Mouse (Mus musculus): Measurements from ENCODE around the gene Irf2bpl. TPM values are rescaled to one million over a fixed set of nuclear protein-coding genes. Genes with fewer than 3 reads are reported as not detected.
A peak's percentile ranks its signal among the peaks of the same experiment; 100 is the strongest.

The Irf2bpl gene
- polyA plus RNA-seq, 1 experiment from 2014 or later, result 36.1 TPM

DNA sequence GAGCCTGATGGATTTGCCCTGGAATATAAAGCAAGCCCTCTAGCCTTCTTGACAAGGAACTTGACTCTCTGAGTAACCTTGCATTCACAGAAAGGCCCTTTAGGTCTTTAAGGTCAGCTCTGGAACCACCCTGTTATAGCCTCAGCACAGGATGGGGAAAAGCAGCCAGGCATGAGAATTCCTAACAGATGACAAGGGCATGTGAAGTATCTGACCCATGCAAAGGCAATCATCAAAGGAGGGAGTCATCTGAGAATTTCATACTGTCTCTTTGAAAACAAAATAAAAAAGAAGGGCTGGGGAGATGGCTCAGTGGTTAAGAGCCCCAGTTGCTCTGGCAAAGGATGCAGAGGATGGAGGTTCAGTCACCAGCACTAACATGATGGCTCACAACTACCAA lies 33.3 kb downstream of the Irf2bpl start:
- no peaks in the 10 kb centered on the region for H3K36me3 ChIP-seq (ENCODE audit: control insufficient read depth, insufficient read depth, low read length)
- no peak overlapping the region for H3K27ac ChIP-seq (replicated peaks in 1 of 2; ENCODE audit: control insufficient read depth in 1 of 2, insufficient read depth in 1 of 2, low read depth in 2 of 2, low read length in 2 of 2)
- no peaks in the 10 kb centered on the region for H3K9me3 ChIP-seq (ENCODE audit: control insufficient read depth, low read length)
- H3K4me2 ChIP-seq (ENCODE audit: low read length), result no peak overlapping the region
- no peak overlapping the region for H3K9ac ChIP-seq (ENCODE audit: low read length)
- peaks cover 10 to 14% of the 10 kb centered on the region in 2 experiments for H3K4me1 ChIP-seq (ENCODE audit: control insufficient read depth in 2 of 2, insufficient read depth in 2 of 2, low read length in 2 of 2)
- no peaks in the 10 kb centered on the region for H3K27me3 ChIP-seq (ENCODE audit: control insufficient read depth, insufficient read depth, low read length)
- ATAC-seq (ENCODE audit: insufficient number of reproducible peaks, insufficient read depth, low FRiP score, low read depth), result no peak
- H3K4me3 ChIP-seq (ENCODE audit: control insufficient read depth in 1 of 2, insufficient read depth in 1 of 2, low read depth in 1 of 2, low read length in 2 of 2), result no peak overlapping the region

DNA sequence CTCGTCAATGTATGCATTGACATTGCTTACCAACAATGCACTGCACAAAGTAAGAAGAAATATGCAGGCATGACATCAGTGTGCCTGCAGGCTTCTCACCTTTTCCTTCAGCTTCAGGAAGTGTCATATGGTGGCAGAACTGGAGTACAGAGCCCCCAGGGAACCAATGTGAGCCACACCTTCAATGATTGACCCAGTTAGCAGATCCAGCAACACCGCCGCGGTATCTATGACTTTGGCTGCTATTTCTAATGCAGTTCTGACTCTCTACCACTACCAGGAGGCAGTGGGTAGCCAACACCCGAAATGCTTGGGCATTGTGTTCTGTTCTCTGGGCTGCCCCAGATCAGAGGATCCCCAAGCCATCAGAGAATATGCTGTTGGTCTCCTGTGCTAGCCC lies 33.9 kb downstream of the Irf2bpl start:
- Histone ChIP-seq H3K4me1 (ENCODE audit: control insufficient read depth in 2 of 2, insufficient read depth in 2 of 2, low read length in 2 of 2) (peaks cover 4 to 11% of the 10 kb centered on the region in 2 experiments), H3K4me2 (ENCODE audit: low read length) (no peak overlapping the region), H3K4me3 (ENCODE audit: control insufficient read depth in 1 of 2, insufficient read depth in 1 of 2, low read depth in 1 of 2, low read length in 2 of 2) (no peak overlapping the region), H3K36me3 (ENCODE audit: control insufficient read depth, insufficient read depth, low read length) (no peaks in the 10 kb centered on the region), H3K27ac (replicated peaks in 1 of 2; ENCODE audit: control insufficient read depth in 1 of 2, insufficient read depth in 1 of 2, low read depth in 2 of 2, low read length in 2 of 2) (no peak overlapping the region), H3K9me3 (ENCODE audit: control insufficient read depth, low read length) (no peaks in the 10 kb centered on the region), H3K9ac (ENCODE audit: low read length) (no peak overlapping the region), H3K27me3 (ENCODE audit: control insufficient read depth, insufficient read depth, low read length) (no peaks in the 10 kb centered on the region)
- 83% methylated on average over 5 of the region's 5 CpGs for whole genome bisulfite sequencing
- no peak for ATAC-seq (ENCODE audit: insufficient number of reproducible peaks, insufficient read depth, low FRiP score, low read depth)

DNA sequence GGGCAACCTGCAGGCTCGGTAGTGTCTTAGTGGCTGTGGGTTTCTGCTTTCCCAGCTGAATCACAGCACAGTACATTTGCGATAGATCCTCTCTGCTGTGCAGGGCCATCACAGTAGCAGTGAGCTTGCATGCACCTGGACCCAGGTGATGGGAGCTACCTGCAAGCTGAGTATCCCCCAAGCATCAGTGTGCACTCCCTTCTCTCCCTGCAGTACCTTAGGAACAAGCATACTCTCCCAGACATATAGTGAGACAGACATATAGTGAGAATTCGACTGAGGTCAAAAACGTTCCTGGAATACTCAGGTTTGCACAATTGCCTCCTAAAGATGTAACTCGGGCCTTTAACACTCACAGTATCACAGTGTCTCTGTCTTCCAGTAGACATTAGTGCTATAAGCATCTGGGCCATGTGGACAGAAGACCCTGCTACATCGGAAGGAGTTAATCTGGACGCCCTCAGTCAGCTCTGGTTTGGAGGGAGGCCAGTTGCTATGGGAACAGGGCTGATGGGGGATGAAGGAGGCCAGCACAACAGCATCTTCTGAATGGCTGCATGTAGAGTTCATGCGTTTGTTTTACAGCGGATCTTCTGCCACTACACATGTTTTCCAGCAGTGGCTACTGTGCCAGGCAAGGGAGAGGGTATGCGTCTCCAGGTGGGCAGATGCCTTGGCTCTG lies 34.5 kb downstream of the Irf2bpl start:
- H3K4me2 ChIP-seq (ENCODE audit: low read length), result no peak overlapping the region
- H3K27me3 ChIP-seq (ENCODE audit: control insufficient read depth, insufficient read depth, low read length), result no peaks in the 10 kb centered on the region
- H3K9ac ChIP-seq (ENCODE audit: low read length), result no peak overlapping the region
- peaks cover 2 to 5% of the 10 kb centered on the region in 2 experiments; a peak in 3 of 4 replicates for H3K4me1 ChIP-seq (ENCODE audit: control insufficient read depth in 2 of 2, insufficient read depth in 2 of 2, low read length in 2 of 2)
- no peak overlapping the region for H3K4me3 ChIP-seq (ENCODE audit: control insufficient read depth in 1 of 2, insufficient read depth in 1 of 2, low read depth in 1 of 2, low read length in 2 of 2)
- H3K36me3 ChIP-seq (ENCODE audit: control insufficient read depth, insufficient read depth, low read length), result no peaks in the 10 kb centered on the region
- no peak overlapping the region for H3K27ac ChIP-seq (replicated peaks in 1 of 2; ENCODE audit: control insufficient read depth in 1 of 2, insufficient read depth in 1 of 2, low read depth in 2 of 2, low read length in 2 of 2)
- no peak for ATAC-seq (ENCODE audit: insufficient number of reproducible peaks, insufficient read depth, low FRiP score, low read depth)
- 67% methylated on average over 10 of the region's 10 CpGs for WGBS
- H3K9me3 ChIP-seq (ENCODE audit: control insufficient read depth, low read length), result no peaks in the 10 kb centered on the region

DNA sequence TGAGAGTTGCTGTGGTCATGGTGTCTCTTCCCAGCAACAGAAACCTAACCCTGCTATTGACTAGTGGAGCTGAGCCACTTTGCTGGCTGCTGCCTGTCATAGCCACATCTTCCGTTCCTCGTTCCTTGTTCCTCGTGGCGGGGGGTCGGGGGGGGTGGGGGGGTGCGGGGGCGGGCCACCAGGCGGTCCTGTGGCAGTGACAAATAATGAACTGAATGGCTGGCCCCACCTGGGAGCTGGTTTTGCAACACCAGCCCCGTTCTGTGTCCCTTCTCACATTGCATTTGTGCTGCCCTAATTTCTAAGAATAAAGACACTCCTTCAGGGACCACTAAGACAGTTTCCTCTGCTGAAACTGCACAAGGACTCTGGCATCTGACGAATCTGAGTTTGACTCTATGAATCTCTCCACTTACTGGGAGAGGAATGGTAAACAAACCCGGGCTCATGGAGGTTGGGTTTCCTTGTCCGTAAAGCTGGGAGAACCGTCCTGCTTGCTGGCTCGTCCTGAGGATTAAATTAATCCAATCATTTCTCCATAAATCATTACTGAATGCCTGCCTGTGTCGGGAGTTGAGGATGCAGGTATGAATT lies 41.6 kb downstream of the Irf2bpl start:
- Histone ChIP-seq H3K4me3 (ENCODE audit: control insufficient read depth in 1 of 2, insufficient read depth in 1 of 2, low read depth in 1 of 2, low read length in 2 of 2) (no peak overlapping the region), H3K27ac (replicated peaks in 1 of 2; ENCODE audit: control insufficient read depth in 1 of 2, insufficient read depth in 1 of 2, low read depth in 2 of 2, low read length in 2 of 2) (no peak overlapping the region), H3K4me1 (ENCODE audit: control insufficient read depth in 2 of 2, insufficient read depth in 2 of 2, low read length in 2 of 2) (peaks cover 9 to 12% of the 10 kb centered on the region in 2 experiments), H3K4me2 (ENCODE audit: low read length) (no peak overlapping the region), H3K9ac (ENCODE audit: low read length) (no peak overlapping the region), H3K9me3 (ENCODE audit: control insufficient read depth, low read length) (no peaks in the 10 kb centered on the region), H3K36me3 (ENCODE audit: control insufficient read depth, insufficient read depth, low read length) (no peaks in the 10 kb centered on the region), H3K27me3 (ENCODE audit: control insufficient read depth, insufficient read depth, low read length) (no peaks in the 10 kb centered on the region)
- WGBS, result 49% methylated on average over 15 of the region's 15 CpGs
- no peak for ATAC-seq (ENCODE audit: insufficient number of reproducible peaks, insufficient read depth, low FRiP score, low read depth)

DNA sequence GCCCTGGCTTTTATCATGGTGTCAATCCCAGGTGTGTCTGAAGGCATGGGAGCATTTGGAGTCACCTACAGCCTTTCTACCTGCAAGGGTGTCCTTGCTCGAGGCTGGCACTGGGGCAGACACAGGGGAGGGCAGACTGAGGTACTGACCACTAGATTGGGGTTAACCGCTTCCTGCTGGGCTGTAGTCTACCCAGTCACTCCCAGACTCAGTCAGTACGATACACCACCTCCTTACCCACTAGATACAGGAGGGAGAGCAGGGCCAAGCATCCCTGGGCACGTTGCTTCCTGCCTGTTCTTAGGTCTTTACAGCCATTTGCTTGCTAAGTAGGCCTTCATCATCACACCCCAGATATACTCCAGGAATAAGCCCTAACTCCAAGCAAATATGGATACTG lies 44.1 kb downstream of the Irf2bpl start:
- H3K9ac ChIP-seq (ENCODE audit: low read length), result no peak overlapping the region
- no peaks in the 10 kb centered on the region for H3K36me3 ChIP-seq (ENCODE audit: control insufficient read depth, insufficient read depth, low read length)
- no peaks in the 10 kb centered on the region for H3K27me3 ChIP-seq (ENCODE audit: control insufficient read depth, insufficient read depth, low read length)
- no peak for ATAC-seq (ENCODE audit: insufficient number of reproducible peaks, insufficient read depth, low FRiP score, low read depth)
- no peak overlapping the region for H3K4me3 ChIP-seq (ENCODE audit: control insufficient read depth in 1 of 2, insufficient read depth in 1 of 2, low read depth in 1 of 2, low read length in 2 of 2)
- H3K9me3 ChIP-seq (ENCODE audit: control insufficient read depth, low read length), result no peaks in the 10 kb centered on the region
- no peak overlapping the region for H3K27ac ChIP-seq (replicated peaks in 1 of 2; ENCODE audit: control insufficient read depth in 1 of 2, insufficient read depth in 1 of 2, low read depth in 2 of 2, low read length in 2 of 2)
- H3K4me2 ChIP-seq (ENCODE audit: low read length), result no peak overlapping the region
- WGBS, result 78% methylated on average over 4 of the region's 4 CpGs
- peaks cover 17 to 27% of the 10 kb centered on the region in 2 experiments for H3K4me1 ChIP-seq (ENCODE audit: control insufficient read depth in 2 of 2, insufficient read depth in 2 of 2, low read length in 2 of 2)

DNA sequence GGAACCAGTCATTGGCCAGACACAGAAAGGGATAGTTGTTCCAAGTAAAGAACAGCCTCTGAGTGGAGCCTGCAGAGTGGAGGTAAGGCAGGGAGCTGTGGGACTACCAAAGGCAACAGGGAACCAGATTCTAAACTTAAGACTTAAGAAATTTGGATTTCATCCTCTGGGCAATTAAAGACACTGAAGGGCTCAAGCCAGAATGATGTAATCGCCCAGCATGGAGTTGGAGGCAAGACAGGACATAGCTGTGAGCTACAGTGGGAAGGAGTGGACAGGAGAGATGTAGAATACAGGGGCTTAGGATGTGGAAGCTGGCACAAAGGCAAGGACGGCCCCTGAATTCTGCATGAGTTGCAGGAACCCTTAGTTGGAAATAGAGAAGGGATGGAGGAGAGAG lies 46.4 kb downstream of the Irf2bpl start:
- ATAC-seq (ENCODE audit: insufficient number of reproducible peaks, insufficient read depth, low FRiP score, low read depth), result no peak
- 38% methylated on average over 2 of the region's 2 CpGs for WGBS
- Histone ChIP-seq H3K27ac (replicated peaks in 1 of 2; ENCODE audit: control insufficient read depth in 1 of 2, insufficient read depth in 1 of 2, low read depth in 2 of 2, low read length in 2 of 2) (peak overlapping the region in 1 of 2 experiments; percentile 66; a peak in 2 of 4 replicates), H3K4me1 (ENCODE audit: control insufficient read depth in 2 of 2, insufficient read depth in 2 of 2, low read length in 2 of 2) (peaks cover 26 to 41% of the 10 kb centered on the region in 2 experiments), H3K9me3 (ENCODE audit: control insufficient read depth, low read length) (no peaks in the 10 kb centered on the region), H3K36me3 (ENCODE audit: control insufficient read depth, insufficient read depth, low read length) (no peaks in the 10 kb centered on the region), H3K4me2 (ENCODE audit: low read length) (no peak overlapping the region), H3K9ac (ENCODE audit: low read length) (no peak overlapping the region), H3K27me3 (ENCODE audit: control insufficient read depth, insufficient read depth, low read length) (no peaks in the 10 kb centered on the region), H3K4me3 (ENCODE audit: control insufficient read depth in 1 of 2, insufficient read depth in 1 of 2, low read depth in 1 of 2, low read length in 2 of 2) (no peak overlapping the region)

DNA sequence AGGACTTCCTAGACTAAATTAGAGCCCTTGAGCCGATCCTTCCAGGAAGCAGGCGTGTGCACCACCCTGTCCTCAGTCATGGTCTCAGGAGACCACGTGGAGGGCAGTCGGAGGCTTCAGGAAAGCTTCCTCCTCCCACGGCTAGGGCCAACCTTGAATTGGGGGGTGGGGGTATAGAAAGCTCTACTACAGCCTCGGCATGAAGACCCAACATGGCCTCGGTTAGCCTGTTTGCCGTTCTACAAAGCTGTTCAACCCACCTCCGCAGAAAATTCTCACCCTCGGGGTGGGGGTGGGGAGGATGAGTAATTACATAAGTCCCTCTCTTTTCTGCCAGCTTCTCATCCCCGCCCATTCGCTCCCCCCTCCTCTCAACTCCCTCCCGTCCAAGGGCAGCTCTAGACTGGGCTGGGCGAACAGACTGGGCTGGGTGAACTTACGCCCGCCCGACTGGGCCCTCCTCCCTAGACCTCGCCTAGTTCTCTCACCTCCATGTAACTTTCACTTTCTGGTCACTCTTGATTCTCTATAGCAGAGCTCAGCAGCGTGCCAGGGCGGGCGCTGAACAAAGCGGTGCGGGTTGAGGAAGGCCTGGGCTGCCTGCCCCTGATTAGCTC lies 48.1 kb downstream of the Irf2bpl start:
- 10% methylated on average over 23 of the region's 23 CpGs for WGBS
- Histone ChIP-seq H3K4me3 (ENCODE audit: control insufficient read depth in 1 of 2, insufficient read depth in 1 of 2, low read depth in 1 of 2, low read length in 2 of 2) (peak overlapping the region; percentile 16 to 25; a peak in 3 of 4 replicates), H3K9ac (ENCODE audit: low read length) (peak overlapping the region; percentile 67), H3K36me3 (ENCODE audit: control insufficient read depth, insufficient read depth, low read length) (no peaks in the 10 kb centered on the region), H3K4me1 (ENCODE audit: control insufficient read depth in 2 of 2, insufficient read depth in 2 of 2, low read length in 2 of 2) (peaks cover 43 to 57% of the 10 kb centered on the region in 2 experiments), H3K27me3 (ENCODE audit: control insufficient read depth, insufficient read depth, low read length) (no peaks in the 10 kb centered on the region), H3K9me3 (ENCODE audit: control insufficient read depth, low read length) (no peaks in the 10 kb centered on the region), H3K4me2 (ENCODE audit: low read length) (peak overlapping the region; percentile 59), H3K27ac (replicated peaks in 1 of 2; ENCODE audit: control insufficient read depth in 1 of 2, insufficient read depth in 1 of 2, low read depth in 2 of 2, low read length in 2 of 2) (peak overlapping the region; percentile 79 to 85)
- peak; percentile 75 for ATAC-seq (ENCODE audit: insufficient number of reproducible peaks, insufficient read depth, low FRiP score, low read depth)
